Mouse (Mus musculus) C2C12 (cell line): ENCODE data around the gene Nav2.

Experiments
- CTCF ChIP-seq: IDR thresholded peaks from one replicate; pipeline ENCODE4 v1.5.1; 2011; ENCODE audit not compliant: control insufficient read depth, insufficient read depth, insufficient read length
- MYOG ChIP-seq: IDR thresholded peaks from one replicate; pipeline ENCODE4 v1.6.1; 2011; ENCODE audit not compliant: control insufficient read depth, insufficient read length; ENCODE audit errors: extremely low read depth
- USF1 ChIP-seq: IDR thresholded peaks from one replicate; pipeline ENCODE4 v1.6.1; 2011; ENCODE audit warnings: low read depth, mild to moderate bottlenecking, control low read depth, moderate library complexity

- TF ChIP-seq CTCF: no peak
- no peak for TF ChIP-seq USF1
- TF ChIP-seq MYOG: no peak
Measured at GRCm38 (mm10) chr7:49343081-49343600, 434.6 kb downstream of the Nav2 start.
